Mouse (Mus musculus): ENCODE data around the gene Mpdu1. TPM values are rescaled to one million over a fixed set of nuclear protein-coding genes. Genes with fewer than 3 reads are reported as not detected.
A peak's percentile ranks its signal among the peaks of the same experiment; 100 is the strongest.
"Not testable (repeated sequence)": the region's sequence is repeated elsewhere in the genome, so short reads cannot be mapped to it uniquely, and the experiment has no call there.

Gene Mpdu1
- polyA plus RNA-seq, 1 experiment from 2014 or later = 85.1 TPM

GRCm38 (mm10) chr11:69702886-69703285 is 40.4 kb upstream of the Mpdu1 start:
- H3K36me3 ChIP-seq; H3K4me1 ChIP-seq; H3K9me3 ChIP-seq (replicated peaks); H3K27me3 ChIP-seq (ENCODE audit: low read depth, poor library complexity, severe bottlenecking); DNase-seq (ENCODE audit: low spot score); H3K27ac ChIP-seq (replicated peaks); H3K4me3 ChIP-seq: not testable (repeated sequence)
- WGBS = 97% methylated on average over 10 of the region's 10 CpGs

DNA sequence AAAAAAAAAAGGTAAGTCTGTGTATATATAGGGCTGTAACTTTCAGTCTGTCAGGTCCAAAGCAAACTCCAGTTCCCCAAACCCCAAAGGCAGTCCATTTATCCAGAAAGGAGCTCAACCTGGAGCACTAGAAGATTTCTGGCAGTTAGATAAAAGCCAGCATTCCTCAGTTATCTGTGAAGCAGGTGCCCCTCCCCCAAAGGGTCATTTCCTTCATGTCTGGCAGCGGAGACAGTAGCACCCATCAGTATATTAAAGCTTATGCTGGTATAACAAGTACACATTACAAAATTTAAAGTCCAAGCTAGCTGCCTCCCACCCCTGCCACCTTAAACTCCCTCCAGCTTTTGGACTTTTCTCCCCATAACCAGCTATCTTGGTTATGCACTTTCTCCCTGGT is 37.2 kb upstream of the Mpdu1 start:
- no peak for DNase-seq (ENCODE audit: low spot score)
- 77% methylated on average over 1 of the region's 1 CpGs for WGBS

DNA sequence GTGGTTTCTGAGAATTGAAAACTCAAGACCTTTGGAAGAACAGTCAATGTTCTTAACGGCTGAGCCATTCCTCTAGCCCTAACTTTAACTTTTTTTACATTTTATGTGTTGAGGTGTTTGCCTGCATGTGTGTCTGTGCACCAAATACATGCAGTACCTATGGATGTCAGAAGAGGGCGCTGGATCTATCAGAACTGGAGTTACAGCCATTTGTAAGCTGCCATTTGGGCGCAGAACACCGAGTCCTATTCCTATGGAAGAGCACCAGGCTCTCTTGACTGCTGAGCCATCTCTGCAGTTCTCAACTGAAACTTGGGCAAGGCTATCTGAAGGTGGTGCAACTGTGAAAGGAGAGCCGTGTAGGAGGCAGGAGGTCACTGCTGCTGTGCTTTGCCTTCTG is 36.1 kb upstream of the Mpdu1 start:
- Histone ChIP-seq H3K9me3 (replicated peaks) (no peaks in the 10 kb centered on the region), H3K4me1 (peaks cover 14% of the 10 kb centered on the region), H3K4me3 (no peak overlapping the region), H3K27me3 (ENCODE audit: low read depth, poor library complexity, severe bottlenecking) (peaks cover 13% of the 10 kb centered on the region; the same call in 1 of the 2 replicates), H3K27ac (replicated peaks) (no peak overlapping the region), H3K36me3 (no peaks in the 10 kb centered on the region)
- 70% methylated on average over 5 of the region's 5 CpGs for WGBS
- no peak for DNase-seq (ENCODE audit: low spot score)

More for the DNA sequence above, 37.2 kb upstream of the Mpdu1 start:
- H3K27ac ChIP-seq (replicated peaks) = no peak overlapping the region
- H3K27me3 ChIP-seq (ENCODE audit: low read depth, poor library complexity, severe bottlenecking) = peaks cover 10% of the 10 kb centered on the region; the same call in 1 of the 2 replicates
- H3K4me1 ChIP-seq = peaks cover 14% of the 10 kb centered on the region
- H3K36me3 ChIP-seq = no peaks in the 10 kb centered on the region
- no peak overlapping the region for H3K4me3 ChIP-seq
- H3K9me3 ChIP-seq (replicated peaks) = no peaks in the 10 kb centered on the region

- H3K27me3 ChIP-seq (ENCODE audit: low read depth, poor library complexity, severe bottlenecking) = peaks cover 13% of the 10 kb centered on the region; the same call in 1 of the 2 replicates
- H3K4me1 ChIP-seq = peaks cover 14% of the 10 kb centered on the region
- no peak overlapping the region for H3K4me3 ChIP-seq
- 93% methylated on average over 3 of the region's 3 CpGs for WGBS
- H3K9me3 ChIP-seq (replicated peaks) = no peaks in the 10 kb centered on the region
- no peaks in the 10 kb centered on the region for H3K36me3 ChIP-seq
- no peak overlapping the region for H3K27ac ChIP-seq (replicated peaks)
- no peak for DNase-seq (ENCODE audit: low spot score)
Measured at GRCm38 (mm10) chr11:69697396-69697795, 35.0 kb upstream of the Mpdu1 start.

- H3K36me3 ChIP-seq = no peaks in the 10 kb centered on the region
- WGBS = 2% methylated on average over 41 of the region's 41 CpGs
Measured at GRCm38 (mm10) chr11:69695361-69696181, 33.1 kb upstream of the Mpdu1 start, which contains the start of the genes Tnfsf12 and Tnfsfm13. Gene Tnfsf12, minus strand, starts transcription at chr11:69695849. Gene Tnfsfm13, minus strand, starts transcription at chr11:69696098.

DNA sequence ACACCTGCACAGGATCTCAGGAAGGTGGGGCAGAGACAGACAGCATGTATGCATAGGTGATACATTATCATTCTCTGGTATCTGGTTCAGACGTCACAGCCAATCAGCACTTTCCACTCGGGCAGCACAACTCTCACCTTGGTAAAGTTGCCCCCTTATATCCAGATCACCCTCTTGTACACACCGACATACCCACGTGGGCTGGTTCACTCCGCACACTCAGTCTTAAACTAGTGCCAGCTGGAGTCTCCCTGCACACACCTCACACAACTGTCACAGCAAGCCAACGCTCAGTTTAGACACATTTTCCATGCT is 32.6 kb upstream of the Mpdu1 start:
- Histone ChIP-seq H3K4me1 (peaks cover 14% of the 10 kb centered on the region), H3K27ac (replicated peaks) (peak overlapping the region; percentile 87; the same call in 1 of the 2 replicates), H3K36me3 (no peaks in the 10 kb centered on the region), H3K4me3 (peak overlapping the region; percentile 68), H3K27me3 (ENCODE audit: low read depth, poor library complexity, severe bottlenecking) (peaks cover 13% of the 10 kb centered on the region; the same call in 1 of the 2 replicates), H3K9me3 (replicated peaks) (no peaks in the 10 kb centered on the region)
- WGBS = 29% methylated on average over 6 of the region's 6 CpGs
- DNase-seq (ENCODE audit: low spot score) = no peak

More at GRCm38 (mm10) chr11:69695361-69696181, 33.1 kb upstream of the Mpdu1 start, which contains the start of the genes Tnfsf12 and Tnfsfm13:
- H3K27me3 ChIP-seq (ENCODE audit: low read depth, poor library complexity, severe bottlenecking) = peaks cover 13% of the 10 kb centered on the region; the same call in 1 of the 2 replicates
- peak; percentile 61 for DNase-seq (ENCODE audit: low spot score)
- H3K9me3 ChIP-seq (replicated peaks) = no peaks in the 10 kb centered on the region
- peak within 1 kb of the TSS; percentile 87 for H3K27ac ChIP-seq (replicated peaks)
- peak within 1 kb of the TSS; percentile 68 for H3K4me3 ChIP-seq
- peaks cover 14% of the 10 kb centered on the region for H3K4me1 ChIP-seq

GRCm38 (mm10) chr11:69693421-69693965 is 31.1 kb upstream of the Mpdu1 start:
- DNase-seq (ENCODE audit: low spot score) = no peak
- Histone ChIP-seq H3K27ac (replicated peaks) (no peak overlapping the region), H3K9me3 (replicated peaks) (no peaks in the 10 kb centered on the region), H3K4me3 (no peak overlapping the region), H3K4me1 (peaks cover 14% of the 10 kb centered on the region), H3K36me3 (no peaks in the 10 kb centered on the region), H3K27me3 (ENCODE audit: low read depth, poor library complexity, severe bottlenecking) (peaks cover 13% of the 10 kb centered on the region; the same call in 1 of the 2 replicates)
- 60% methylated on average over 11 of the region's 11 CpGs for WGBS

DNA sequence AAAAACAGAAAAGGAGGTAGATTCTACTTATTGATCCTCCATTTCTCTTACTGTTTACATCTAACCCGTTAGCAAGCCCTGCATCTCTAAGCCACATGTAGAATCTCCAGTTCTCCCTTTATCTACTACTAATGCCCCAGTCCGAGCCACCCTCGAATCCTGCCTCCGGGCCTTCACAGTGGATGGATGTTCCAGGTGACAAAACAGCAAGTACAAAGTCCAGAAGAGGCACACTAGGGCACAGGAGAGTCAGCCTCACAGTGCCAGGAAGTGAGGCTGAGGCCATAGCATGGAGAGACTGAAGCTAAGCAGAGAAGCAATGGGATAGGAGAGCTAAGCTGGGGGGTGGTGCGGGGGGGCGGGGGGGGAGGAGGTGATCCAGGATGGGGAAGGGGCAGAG is 30.4 kb upstream of the Mpdu1 start:
- H3K4me1 ChIP-seq = peaks cover 14% of the 10 kb centered on the region
- H3K36me3 ChIP-seq = no peaks in the 10 kb centered on the region
- H3K4me3 ChIP-seq = no peak overlapping the region
- H3K9me3 ChIP-seq (replicated peaks) = no peaks in the 10 kb centered on the region
- DNase-seq (ENCODE audit: low spot score) = no peak
- WGBS = 90% methylated on average over 6 of the region's 6 CpGs
- peaks cover 13% of the 10 kb centered on the region; the same call in 1 of the 2 replicates for H3K27me3 ChIP-seq (ENCODE audit: low read depth, poor library complexity, severe bottlenecking)
- H3K27ac ChIP-seq (replicated peaks) = no peak overlapping the region

DNA sequence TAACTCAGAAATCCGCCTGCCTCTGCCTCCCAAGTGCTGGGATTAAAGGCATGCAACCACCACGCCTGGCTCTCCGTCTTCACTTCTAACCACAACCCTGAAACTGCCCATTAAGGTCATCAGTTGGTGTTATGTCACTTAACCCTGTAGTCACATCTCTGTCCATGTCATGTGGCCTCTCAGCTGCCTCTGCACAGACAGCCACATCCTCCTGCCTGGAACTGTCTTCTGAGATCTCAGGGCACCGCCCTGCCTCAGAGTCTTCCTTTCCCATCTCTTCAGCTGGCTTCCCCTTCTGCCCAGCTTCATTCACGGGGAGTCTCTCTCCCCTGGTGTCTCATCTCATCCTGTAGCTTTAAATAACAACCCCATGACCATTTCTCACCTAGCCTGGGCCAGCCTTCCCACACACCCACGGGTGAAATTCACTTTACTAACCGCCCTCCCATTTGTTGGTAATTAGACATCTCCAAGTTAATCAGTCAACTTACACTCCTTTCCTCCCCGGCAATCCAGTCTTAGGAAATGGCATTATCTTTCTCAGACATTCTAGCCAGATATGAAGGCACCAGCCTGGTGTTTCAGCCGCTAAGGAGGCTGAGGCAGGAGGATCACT is 29.9 kb upstream of the Mpdu1 start:
- Histone ChIP-seq H3K36me3 (no peaks in the 10 kb centered on the region), H3K27ac (replicated peaks) (no peak overlapping the region), H3K4me3 (no peak overlapping the region), H3K27me3 (ENCODE audit: low read depth, poor library complexity, severe bottlenecking) (peaks cover 13% of the 10 kb centered on the region; the same call in 1 of the 2 replicates), H3K9me3 (replicated peaks) (no peaks in the 10 kb centered on the region), H3K4me1 (peaks cover 14% of the 10 kb centered on the region)
- no peak for DNase-seq (ENCODE audit: low spot score)
- WGBS = 86% methylated on average over 9 of the region's 9 CpGs

DNA sequence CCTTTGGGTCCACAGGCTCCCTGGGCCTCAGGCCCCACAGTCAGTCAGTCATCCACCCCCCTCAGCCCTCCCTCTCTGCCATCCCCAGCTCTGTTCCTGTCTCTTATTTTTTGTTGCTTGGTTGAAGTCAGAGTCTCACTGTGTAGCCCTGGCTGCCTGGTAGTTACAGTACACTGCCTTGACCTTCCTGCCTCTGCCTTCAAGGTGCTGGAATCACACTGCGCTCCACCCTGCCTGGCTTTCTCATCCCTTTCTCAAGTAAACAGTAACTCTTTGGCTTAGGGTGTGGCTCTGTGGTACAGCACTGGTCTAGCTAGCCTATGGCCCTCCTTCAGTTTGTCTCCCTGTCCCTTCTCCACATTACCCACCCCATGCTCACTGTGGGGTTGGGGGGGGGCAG is 27.4 kb upstream of the Mpdu1 start:
- Histone ChIP-seq H3K4me3 (no peak overlapping the region), H3K4me1 (peaks cover 24% of the 10 kb centered on the region), H3K27me3 (ENCODE audit: low read depth, poor library complexity, severe bottlenecking) (peaks cover 20% of the 10 kb centered on the region; the same call in 1 of the 2 replicates), H3K27ac (replicated peaks) (peak overlapping the region; percentile 23; the same call in 1 of the 2 replicates), H3K9me3 (replicated peaks) (no peaks in the 10 kb centered on the region), H3K36me3 (no peaks in the 10 kb centered on the region)
- whole genome bisulfite sequencing = 100% methylated on average over 1 of the region's 1 CpGs
- DNase-seq (ENCODE audit: low spot score) = no peak

- Histone ChIP-seq H3K27ac (replicated peaks) (no peak overlapping the region), H3K27me3 (ENCODE audit: low read depth, poor library complexity, severe bottlenecking) (peaks cover 25% of the 10 kb centered on the region)
- WGBS = 58% methylated on average over 5 of the region's 5 CpGs
Measured at GRCm38 (mm10) chr11:69687061-69687460, 24.6 kb upstream of the Mpdu1 start.

GRCm38 (mm10) chr11:69686377-69686776 is 23.9 kb upstream of the Mpdu1 start:
- Histone ChIP-seq H3K4me3 (no peak overlapping the region), H3K27me3 (ENCODE audit: low read depth, poor library complexity, severe bottlenecking) (peaks cover 25% of the 10 kb centered on the region), H3K9me3 (replicated peaks) (no peaks in the 10 kb centered on the region), H3K4me1 (peaks cover 40% of the 10 kb centered on the region), H3K27ac (replicated peaks) (no peak overlapping the region; the same call in 1 of the 2 replicates), H3K36me3 (no peaks in the 10 kb centered on the region)
- WGBS = 14% methylated on average over 4 of the region's 4 CpGs
- no peak for DNase-seq (ENCODE audit: low spot score)

More at GRCm38 (mm10) chr11:69687061-69687460, 24.6 kb upstream of the Mpdu1 start:
- Histone ChIP-seq H3K9me3 (replicated peaks) (no peaks in the 10 kb centered on the region), H3K36me3 (no peaks in the 10 kb centered on the region), H3K4me3 (peak overlapping the region; percentile 12; the same call in 1 of the 2 replicates), H3K4me1 (peaks cover 36% of the 10 kb centered on the region)
- DNase-seq (ENCODE audit: low spot score) = no peak

All from midbrain, embryonic 10.5 days (tissue).